Mouse (Mus musculus): Measurements from ENCODE around the gene Esp36.
"Not testable (repeated sequence)": the region's sequence is repeated elsewhere in the genome, so short reads cannot be mapped to it uniquely, and the experiment has no call there.

Gene Esp36

GRCm38 (mm10) chr17:38420085-38420484 lies at the start of gene Esp36:
Esp36 (minus strand) TSS chr17:38420185.
- DNase-seq (ENCODE audit: low spot score): no peak

DNA sequence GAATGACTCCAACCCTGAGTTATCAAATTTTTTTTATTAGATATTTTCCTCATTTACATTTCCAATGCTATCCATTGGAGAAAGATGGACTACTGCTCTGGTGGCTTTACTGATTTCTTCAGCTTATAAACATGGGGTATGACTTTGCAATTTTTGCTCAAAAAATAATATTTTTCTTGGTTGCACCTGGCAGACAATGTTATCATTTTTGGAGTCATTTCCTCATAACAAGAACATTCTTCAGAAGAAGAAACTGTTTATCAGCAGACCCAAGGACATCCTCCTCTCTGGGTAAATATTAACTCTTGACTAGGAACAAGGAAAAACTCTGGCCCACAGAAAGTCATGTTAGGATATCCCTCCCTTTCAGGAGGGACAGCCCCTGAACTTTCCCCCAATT lies 36.2 kb upstream of the Esp36 start:
- DNase-seq (ENCODE audit: low spot score): not testable (repeated sequence)

GRCm38 (mm10) chr17:38450688-38451087 lies 30.7 kb upstream of the Esp36 start:
- DNase-seq (ENCODE audit: low spot score): no peak

- no peak for DNase-seq (ENCODE audit: low spot score)
Observed at GRCm38 (mm10) chr17:38406135-38406534, 13.8 kb downstream of the Esp36 start.

DNA sequence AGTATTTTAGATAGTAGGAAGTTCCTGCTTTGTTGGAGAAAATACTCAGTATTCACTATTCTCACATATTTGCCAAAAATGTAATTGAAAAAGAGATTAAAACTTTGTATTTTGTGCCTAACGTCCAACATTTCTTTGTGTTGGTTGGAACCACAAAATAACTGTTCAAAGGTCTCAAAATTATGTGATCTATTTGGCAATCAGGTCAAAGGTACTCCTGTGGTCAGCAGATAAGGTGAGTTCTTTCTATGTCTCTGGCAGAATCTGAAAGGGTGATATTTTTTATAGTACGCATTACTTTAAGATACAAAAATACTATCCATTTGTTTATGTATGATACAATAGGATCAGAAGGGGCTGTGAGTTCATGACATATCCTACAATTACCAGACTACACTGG lies 28.2 kb downstream of the Esp36 start:
- DNase-seq (ENCODE audit: low spot score): no peak
